Mouse (Mus musculus) G1E (cell line): ENCODE results near the gene Acy3.

Experiments used
- CTCF ChIP-seq: IDR thresholded peaks from 2 replicates; pipeline ENCODE4 v1.5.1; 2012; ENCODE audit warnings: low read depth, low read length, inconsistent platforms, mixed read lengths
- GATA2 ChIP-seq: IDR thresholded peaks from 2 replicates; pipeline ENCODE4 v1.6.1; 2012; ENCODE audit warnings: low read depth, low read length, inconsistent platforms, borderline replicate concordance
- POLR2AphosphoS5 ChIP-seq: IDR thresholded peaks from 2 replicates; pipeline ENCODE4 v1.6.1; 2012; ENCODE audit warnings: low read depth, low read length, inconsistent platforms; ENCODE audit not compliant: insufficient replicate concordance

GRCm38 (mm10) chr19:4036327-4037045 lies 50.1 kb downstream of the Acy3 start:
- TF ChIP-seq CTCF (no peak), POLR2AphosphoS5 (no peak), GATA2 (no peak)
